Comparison of ENCODE assay signal across 14 mouse cellular contexts in genomic region chr5:68705411-68706080, GRCm38 (mm10).
DNase-seq lines count a peak whose midpoint lies in the region; ATAC-seq and TF ChIP-seq lines count a peak whose summit lies in the region.
"Had no signal": no experiment of that assay in that cellular context is flagged by ENCODE, and none has a peak within 500 bp of the region (broad histone marks: within the 10 kb centered on the region; RNA-seq: fewer than 3 reads in every experiment).

No protein-coding gene starts in this region.

- 50% methylated on average over 2 of the region's 2 CpGs for WGBS in midbrain, embryonic 12.5 days
- WGBS in liver, embryonic 12.5 days (ENCODE audit: insufficient replicate concordance) = 64% methylated on average over 2 of the region's 2 CpGs

- H3K27me3 ChIP-seq in midbrain, embryonic 12.5 days = no peaks in the 10 kb centered on the region
- H3K27me3 ChIP-seq in liver, embryonic 12.5 days (replicated peaks) = no peaks in the 10 kb centered on the region
- H3K27me3 ChIP-seq: heart, embryonic 12.5 days had no signal

- H3K27ac ChIP-seq in midbrain, embryonic 12.5 days (replicated peaks) = 0 out of 2 replicates have a peak overlapping the region, but pooled peaks have one; percentile 15
- no peak overlapping the region for H3K27ac ChIP-seq in liver, embryonic 12.5 days
- H3K27ac ChIP-seq: left cerebral cortex, adult 2 months had no signal

- ATAC-seq in midbrain, embryonic 12.5 days (ENCODE audit: low FRiP score, low read depth) = peak; percentile 73
- ATAC-seq in liver, embryonic 12.5 days = no peak
- ATAC-seq: inflammation-experienced regulatory T-cells, adult 6 months had no signal

- no peak overlapping the region for H3K4me2 ChIP-seq in midbrain, embryonic 12.5 days (replicated peaks)
- no peak overlapping the region for H3K4me2 ChIP-seq in liver, embryonic 12.5 days
- H3K4me2 ChIP-seq: heart, embryonic 12.5 days; liver, embryonic 11.5 days had no signal

- no peak overlapping the region for H3K4me3 ChIP-seq in midbrain, embryonic 12.5 days
- H3K4me3 ChIP-seq in liver, embryonic 12.5 days = no peak overlapping the region
- H3K4me3 ChIP-seq: heart, embryonic 12.5 days; left cerebral cortex, adult 2 months had no signal

- peak; percentile 56 for DNase-seq in brain, adult 2 months (ENCODE audit: low read depth, low spot score)
- DNase-seq in brain, embryonic 14.5 days (ENCODE audit: low read depth) = peak; percentile 83
- peak; percentile 41 to 63 for DNase-seq in cerebellum, postnatal 25 days
- DNase-seq in thymus, postnatal 14 days = no peak
- no peak for DNase-seq in urinary bladder, adult 18-20 months (ENCODE audit: low spot score in 2 of 2)
- DNase-seq: adrenal gland, postnatal 14 days; kidney, postnatal 14 days; lung, postnatal 14 days had no signal

- H3K4me1 ChIP-seq in midbrain, embryonic 12.5 days = no peaks in the 10 kb centered on the region
- no peaks in the 10 kb centered on the region for H3K4me1 ChIP-seq in liver, embryonic 12.5 days
- H3K4me1 ChIP-seq: heart, embryonic 12.5 days had no signal

- no peak overlapping the region for H3K9ac ChIP-seq in midbrain, embryonic 12.5 days (replicated peaks)
- H3K9ac ChIP-seq in liver, embryonic 12.5 days = no peak overlapping the region
- H3K9ac ChIP-seq: heart, embryonic 12.5 days had no signal

- no peak for TF ChIP-seq POLR2A in brain, embryonic 14.5 days (IDR thresholded peaks at IDR 0.05; ENCODE audit: borderline replicate concordance, extremely low read depth, insufficient read depth, insufficient read length, poor library complexity, severe bottlenecking)

- no peaks in the 10 kb centered on the region for H3K9me3 ChIP-seq in midbrain, embryonic 12.5 days
- H3K9me3 ChIP-seq in liver, embryonic 12.5 days (replicated peaks) = no peaks in the 10 kb centered on the region
- H3K9me3 ChIP-seq: heart, embryonic 12.5 days had no signal

- TF ChIP-seq CTCF in brain, embryonic 14.5 days (IDR thresholded peaks at IDR 0.05; ENCODE audit: borderline replicate concordance, extremely low read depth, insufficient read depth, insufficient read length) = no peak

- no peaks in the 10 kb centered on the region for H3K36me3 ChIP-seq in midbrain, embryonic 12.5 days
- no peaks in the 10 kb centered on the region for H3K36me3 ChIP-seq in liver, embryonic 12.5 days
- H3K36me3 ChIP-seq: heart, embryonic 12.5 days had no signal

Comparison
In these comparisons a context has a peak if more than half of its experiments do, and no peak if none do; other contexts are left out.
1. DNase-seq: peak in brain, adult 2 months (single experiment), brain, embryonic 14.5 days (single experiment) and cerebellum, postnatal 25 days (2 of 2); none in thymus, postnatal 14 days (single experiment) and urinary bladder, adult 18-20 months (0 of 2).